Mouse (Mus musculus) neural tube, embryonic 12.5 days (tissue): ENCODE measurements at regions not wholly inside any gene's neighbourhood (a gene's known extent, or its start where the extent isn't known, plus 50 kb on each side); places are given as distances from the start of the nearest gene placed in this dataset.
A peak's percentile ranks its signal among the peaks of the same experiment; 100 is the strongest.

Experiments
- ATAC-seq: fragments of 200-750 bp; cut with Nextera tagmentation; 2 replicates; pipeline ENCODE4 v1.8.0; 2017; ENCODE audit warnings: low read depth, mild to moderate bottlenecking, moderate TSS enrichment, moderate library complexity; ENCODE audit not compliant: low FRiP score
- H3K27ac ChIP-seq: fragments of 300-500 bp; sonication (generic); 2 replicates; pipeline ENCODE4 v1.5.1; 2016
- H3K27me3 ChIP-seq: fragments of 300-500 bp; sonication (generic); replicated peaks from 2 replicates; pipeline ENCODE4 v1.6.1; 2016; ENCODE audit warnings: mild to moderate bottlenecking
- H3K36me3 ChIP-seq: fragments of 300-500 bp; sonication (generic); 2 replicates; pipeline ENCODE4 v1.6.1; 2016; ENCODE audit warnings: mild to moderate bottlenecking
- H3K4me1 ChIP-seq: fragments of 300-500 bp; sonication (generic); 2 replicates; pipeline ENCODE4 v1.6.1; 2016
- H3K4me2 ChIP-seq: fragments of 300-500 bp; sonication (generic); replicated peaks from 2 replicates; pipeline ENCODE4 v1.6.1; 2016; ENCODE audit warnings: mild to moderate bottlenecking
- H3K4me3 ChIP-seq: fragments of 300-500 bp; sonication (generic); 2 replicates; pipeline ENCODE4 v1.5.1; 2016
- H3K9ac ChIP-seq: fragments of 300-500 bp; sonication (generic); 2 replicates; pipeline ENCODE4 v1.6.1; 2016; ENCODE audit warnings: mild to moderate bottlenecking
- H3K9me3 ChIP-seq: fragments of 300-500 bp; sonication (generic); 2 replicates; pipeline ENCODE4 v1.6.1; 2016; ENCODE audit warnings: mild to moderate bottlenecking
- WGBS: fragments of 180-500 bp; shearing (Covaris S2); methylation state at CpG from one replicate; pipeline ENCODE4 v1.1.7; 2016; 5-methylcytosine and 5-hydroxymethylcytosine counted together

DNA sequence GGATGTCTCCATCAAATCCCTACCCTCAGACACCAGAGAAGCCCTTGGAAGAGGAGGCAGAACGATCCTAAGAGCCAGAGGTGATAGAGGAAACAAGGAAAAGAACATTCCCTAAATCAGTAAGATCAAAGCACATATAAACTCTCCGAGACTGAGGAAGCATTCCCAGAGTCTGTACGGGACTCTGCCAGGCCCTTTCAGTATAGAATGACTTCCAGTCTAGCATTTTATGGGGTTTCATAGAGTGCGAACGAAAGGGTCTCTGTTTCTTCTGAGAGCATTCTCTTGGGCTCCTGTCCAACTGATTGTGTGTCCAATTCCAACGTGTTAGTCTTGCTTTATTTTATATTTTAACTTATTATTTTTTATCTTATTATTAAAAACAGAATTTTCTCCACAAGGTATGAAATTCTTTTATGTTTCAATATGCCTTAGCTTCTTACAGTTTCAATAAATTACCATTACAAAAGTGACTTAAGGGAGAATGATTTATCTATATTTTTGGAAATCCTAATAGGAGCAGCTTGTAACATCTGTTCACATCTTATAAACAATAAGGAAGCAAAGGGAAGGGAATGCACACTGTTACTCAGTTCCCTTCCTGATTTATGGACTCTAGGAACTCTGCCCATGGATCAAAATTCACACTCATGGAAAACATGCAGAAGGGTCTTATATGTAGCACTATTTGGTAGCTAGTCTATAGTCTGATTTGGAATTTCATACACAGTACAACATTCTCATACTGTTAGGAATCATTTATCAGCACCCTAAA is 628.8 kb downstream of the Slitrk6 start:
- Histone ChIP-seq H3K4me1 (no peaks in the 10 kb centered on the region), H3K9me3 (no peaks in the 10 kb centered on the region), H3K9ac (no peak overlapping the region), H3K27ac (no peak overlapping the region), H3K4me3 (no peak overlapping the region), H3K4me2 (no peak overlapping the region), H3K36me3 (no peaks in the 10 kb centered on the region), H3K27me3 (no peaks in the 10 kb centered on the region)
- ATAC-seq: no peak
- WGBS: 62% methylated on average over 6 of the region's 6 CpGs

DNA sequence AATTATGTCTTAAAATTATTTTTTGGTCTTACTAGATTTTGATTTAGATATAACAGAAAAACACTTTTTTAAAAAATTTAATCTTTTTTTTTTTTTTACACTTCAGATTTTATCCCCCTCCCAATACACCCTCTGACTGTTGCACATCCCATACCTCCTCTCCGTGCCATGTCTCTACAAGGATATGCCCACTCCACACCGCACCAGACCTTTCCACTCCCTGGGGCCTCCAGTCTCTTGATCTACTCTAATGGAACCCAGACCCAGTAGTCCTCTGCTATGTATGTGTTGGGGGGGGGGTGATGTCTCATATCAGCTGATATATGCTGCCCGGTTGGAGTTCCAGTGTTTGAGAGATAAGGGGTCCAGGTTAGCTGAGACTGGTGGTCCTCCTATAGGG is 632.2 kb downstream of the Slitrk6 start:
- 94% methylated on average over 3 of the region's 3 CpGs for WGBS

DNA sequence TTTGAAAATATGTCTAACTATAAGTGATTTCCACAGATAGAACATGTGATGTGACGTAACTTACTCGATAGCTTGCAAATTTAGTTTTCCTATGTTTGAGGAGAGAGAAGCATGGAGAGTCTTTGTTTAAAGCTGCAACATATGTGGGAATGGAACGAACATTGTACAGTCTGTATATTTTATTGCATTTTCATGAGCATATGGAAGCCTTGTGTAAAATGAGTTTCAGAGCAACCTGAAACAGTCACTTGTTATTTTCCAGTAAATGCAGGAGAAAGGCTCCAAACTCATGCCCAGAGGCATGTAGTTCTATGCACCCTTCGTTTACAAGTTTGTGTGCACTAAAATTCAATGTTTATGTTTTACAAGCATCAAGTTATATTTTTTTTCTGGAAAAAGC is 639.4 kb downstream of the Slitrk6 start:
- no peaks in the 10 kb centered on the region for H3K36me3 ChIP-seq
- no peak overlapping the region for H3K9ac ChIP-seq
- H3K4me3 ChIP-seq: no peak overlapping the region
- H3K4me1 ChIP-seq: no peaks in the 10 kb centered on the region
- H3K9me3 ChIP-seq: no peaks in the 10 kb centered on the region
- H3K4me2 ChIP-seq: no peak overlapping the region
- H3K27me3 ChIP-seq: no peaks in the 10 kb centered on the region
- no peak overlapping the region for H3K27ac ChIP-seq
- 86% methylated on average over 4 of the region's 4 CpGs for WGBS
- no peak for ATAC-seq

More for the DNA sequence above, 632.2 kb downstream of the Slitrk6 start:
- Histone ChIP-seq H3K27ac (no peak overlapping the region), H3K36me3 (no peaks in the 10 kb centered on the region), H3K4me1 (no peaks in the 10 kb centered on the region), H3K27me3 (no peaks in the 10 kb centered on the region), H3K4me3 (no peak overlapping the region), H3K9ac (no peak overlapping the region), H3K4me2 (no peak overlapping the region), H3K9me3 (no peaks in the 10 kb centered on the region)
- 0 out of 2 replicates have a peak, but pooled peaks have one; percentile 37 for ATAC-seq

DNA sequence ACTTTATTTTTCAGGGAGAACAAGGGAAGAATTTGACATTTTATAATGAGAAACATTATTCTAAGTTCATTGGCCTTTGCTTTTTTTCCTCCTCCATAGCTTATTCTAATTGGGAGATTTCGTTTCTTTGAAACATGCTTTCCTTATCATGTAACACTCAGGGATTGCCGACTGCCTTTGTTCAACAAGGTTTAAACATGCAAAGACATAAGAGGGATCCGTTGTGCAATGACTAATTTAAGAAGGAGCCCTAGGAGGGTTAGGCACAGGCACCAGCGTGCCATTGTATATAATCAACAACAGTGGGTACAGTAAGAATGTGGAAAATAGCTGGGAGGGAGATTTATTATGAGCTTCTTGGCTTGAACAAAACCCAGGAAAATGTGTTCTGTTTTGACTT is 654.1 kb downstream of the Slitrk6 start:
- no peaks in the 10 kb centered on the region for H3K36me3 ChIP-seq
- no peaks in the 10 kb centered on the region for H3K4me1 ChIP-seq
- H3K4me2 ChIP-seq: no peak overlapping the region
- H3K27me3 ChIP-seq: no peaks in the 10 kb centered on the region
- no peak for ATAC-seq
- H3K4me3 ChIP-seq: no peak overlapping the region
- H3K9me3 ChIP-seq: no peaks in the 10 kb centered on the region
- WGBS: 85% methylated on average over 4 of the region's 4 CpGs
- no peak overlapping the region for H3K9ac ChIP-seq
- H3K27ac ChIP-seq: no peak overlapping the region

DNA sequence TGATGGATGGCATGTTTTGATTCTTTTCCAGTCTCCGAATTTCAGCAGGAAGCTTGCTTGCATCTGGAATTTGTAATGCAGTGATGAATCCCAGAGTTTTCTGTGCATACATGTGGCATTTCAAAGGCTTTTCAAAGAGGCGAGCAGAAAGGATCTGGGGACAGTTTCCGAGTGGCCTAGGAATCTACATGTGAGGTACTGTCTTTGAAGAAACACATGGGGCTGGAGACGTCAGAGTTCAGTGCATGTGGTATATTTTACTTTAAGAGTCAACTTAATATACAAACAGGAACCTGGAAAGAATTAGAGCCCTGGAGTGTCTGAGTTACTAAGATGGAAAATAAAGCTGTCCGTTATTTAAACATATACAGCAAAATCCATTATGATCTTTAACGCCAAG is 676.6 kb downstream of the Slitrk6 start:
- no peaks in the 10 kb centered on the region for H3K27me3 ChIP-seq
- H3K9me3 ChIP-seq: no peaks in the 10 kb centered on the region
- no peak for ATAC-seq
- WGBS: 82% methylated on average over 6 of the region's 6 CpGs
- no peak overlapping the region for H3K9ac ChIP-seq
- H3K36me3 ChIP-seq: no peaks in the 10 kb centered on the region
- no peaks in the 10 kb centered on the region for H3K4me1 ChIP-seq
- no peak overlapping the region for H3K4me2 ChIP-seq
- no peak overlapping the region for H3K27ac ChIP-seq
- H3K4me3 ChIP-seq: no peak overlapping the region

DNA sequence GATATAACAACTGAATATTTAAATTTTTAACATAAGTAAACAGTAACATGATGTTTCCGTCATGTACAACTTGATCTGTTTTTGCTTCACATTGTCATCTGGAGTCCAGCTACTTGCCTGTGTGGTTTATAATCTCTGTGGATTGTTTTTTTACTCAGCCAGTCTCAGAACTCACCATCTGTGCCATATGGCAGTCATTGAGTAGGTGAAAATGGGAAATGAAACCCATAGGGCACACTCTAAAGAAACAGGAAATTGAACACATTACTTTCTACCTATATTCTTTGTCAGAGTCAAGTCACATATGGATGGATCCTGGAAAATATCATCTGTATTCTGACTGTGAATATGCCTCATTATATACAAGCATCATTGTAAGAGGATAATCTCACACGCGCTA is 707.2 kb downstream of the Slitrk6 start:
- Histone ChIP-seq H3K27ac (no peak overlapping the region), H3K9ac (no peak overlapping the region), H3K4me3 (no peak overlapping the region), H3K4me1 (no peaks in the 10 kb centered on the region), H3K4me2 (no peak overlapping the region), H3K27me3 (no peaks in the 10 kb centered on the region), H3K36me3 (no peaks in the 10 kb centered on the region), H3K9me3 (no peaks in the 10 kb centered on the region)
- ATAC-seq: no peak
- 86% methylated on average over 3 of the region's 3 CpGs for WGBS

DNA sequence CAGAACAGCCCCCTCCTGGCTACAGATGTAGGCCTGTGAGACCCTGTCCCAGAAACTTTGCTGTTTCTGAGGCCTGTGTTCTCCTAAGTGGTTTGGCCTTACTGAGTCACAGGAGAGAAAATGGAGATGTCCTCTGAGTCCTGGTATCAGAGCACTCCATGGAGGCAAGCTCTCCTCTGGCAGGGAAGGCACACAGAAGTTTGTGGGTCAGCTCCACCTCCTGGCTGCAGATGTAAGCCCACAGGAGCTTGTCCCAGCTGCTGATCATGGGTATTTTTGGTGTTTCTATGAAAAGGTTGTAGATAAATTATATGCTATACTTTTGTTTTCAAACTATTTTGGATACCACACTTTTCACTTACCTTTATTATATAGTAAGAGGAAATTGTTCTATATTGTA is 711.7 kb downstream of the Slitrk6 start:
- ATAC-seq: no peak
- H3K36me3 ChIP-seq: no peaks in the 10 kb centered on the region
- no peak overlapping the region for H3K4me2 ChIP-seq
- H3K9ac ChIP-seq: no peak overlapping the region
- no peak overlapping the region for H3K27ac ChIP-seq
- no peaks in the 10 kb centered on the region for H3K27me3 ChIP-seq
- no peaks in the 10 kb centered on the region for H3K4me1 ChIP-seq
- H3K4me3 ChIP-seq: no peak overlapping the region
- H3K9me3 ChIP-seq: no peaks in the 10 kb centered on the region

DNA sequence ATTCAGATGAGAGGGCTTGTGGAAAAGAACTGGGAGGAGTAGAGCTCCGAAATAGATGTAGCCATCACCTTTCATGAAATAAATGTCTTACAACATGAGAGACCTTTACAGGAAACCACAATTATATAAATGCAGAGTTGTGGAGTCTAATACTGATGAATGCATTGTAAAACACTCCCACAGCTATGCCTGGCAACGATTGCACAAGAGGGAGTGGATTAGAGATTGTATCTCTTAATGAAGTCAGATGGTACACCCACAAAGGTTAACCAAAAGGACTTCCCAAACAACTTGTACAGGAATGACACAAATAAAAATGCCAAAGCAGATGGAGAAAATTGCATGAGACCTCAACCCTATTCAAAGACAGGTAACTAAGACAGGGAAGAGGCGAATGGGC is 733.1 kb downstream of the Slitrk6 start:
- Histone ChIP-seq H3K9ac (no peak overlapping the region), H3K36me3 (no peaks in the 10 kb centered on the region), H3K9me3 (no peaks in the 10 kb centered on the region), H3K27me3 (no peaks in the 10 kb centered on the region), H3K4me3 (no peak overlapping the region), H3K4me1 (no peaks in the 10 kb centered on the region), H3K27ac (no peak overlapping the region), H3K4me2 (no peak overlapping the region)
- no peak for ATAC-seq
- 83% methylated on average over 3 of the region's 3 CpGs for WGBS

DNA sequence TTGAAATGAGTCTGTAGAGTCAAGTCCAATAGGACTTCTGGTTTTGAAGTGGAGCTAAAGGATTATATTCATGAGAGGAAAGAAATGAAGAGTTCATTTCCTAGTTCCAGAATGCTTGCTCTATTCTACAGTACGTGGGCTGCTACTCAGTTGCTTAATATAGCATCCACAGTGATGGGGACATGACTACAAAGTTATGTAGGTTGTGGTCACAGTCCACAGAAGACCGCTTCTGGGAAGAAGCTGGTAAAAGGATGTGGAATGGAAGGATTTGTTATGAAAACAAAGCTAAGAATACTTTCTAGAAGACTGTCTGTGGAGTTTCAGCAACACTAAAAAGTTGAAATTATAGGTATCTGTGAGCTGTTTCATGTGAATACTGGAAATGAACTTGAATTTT is 739.8 kb downstream of the Slitrk6 start:
- Histone ChIP-seq H3K4me2 (no peak overlapping the region), H3K4me3 (no peak overlapping the region), H3K4me1 (no peaks in the 10 kb centered on the region), H3K9me3 (no peaks in the 10 kb centered on the region), H3K9ac (no peak overlapping the region), H3K27ac (no peak overlapping the region), H3K36me3 (no peaks in the 10 kb centered on the region), H3K27me3 (no peaks in the 10 kb centered on the region)
- no peak for ATAC-seq
- WGBS: 73% methylated on average over 2 of the region's 2 CpGs

DNA sequence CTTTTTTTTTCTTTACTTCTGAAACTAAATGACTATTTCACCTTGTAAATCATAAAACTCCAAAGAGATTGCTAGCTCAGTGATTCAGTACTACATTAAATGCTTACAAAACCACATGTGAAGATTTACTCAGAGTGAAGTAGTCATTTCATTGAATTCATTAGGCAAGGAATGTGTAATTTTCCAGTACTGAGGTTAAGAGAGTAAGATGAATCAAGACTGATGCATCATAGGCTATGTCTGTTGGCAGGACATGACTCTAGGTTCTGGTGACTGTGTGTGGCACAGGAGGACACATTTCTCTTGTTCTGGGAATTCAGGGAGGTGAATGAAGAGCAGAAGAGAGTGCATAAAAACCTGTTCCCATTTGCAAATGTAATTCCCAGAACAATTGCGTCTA is 741.7 kb downstream of the Slitrk6 start:
- H3K4me3 ChIP-seq: no peak overlapping the region
- H3K9me3 ChIP-seq: no peaks in the 10 kb centered on the region
- H3K27me3 ChIP-seq: no peaks in the 10 kb centered on the region
- H3K36me3 ChIP-seq: no peaks in the 10 kb centered on the region
- no peak overlapping the region for H3K9ac ChIP-seq
- no peak overlapping the region for H3K4me2 ChIP-seq
- WGBS: 96% methylated on average over 1 of the region's 1 CpGs
- ATAC-seq: no peak
- H3K4me1 ChIP-seq: no peaks in the 10 kb centered on the region
- no peak overlapping the region for H3K27ac ChIP-seq

DNA sequence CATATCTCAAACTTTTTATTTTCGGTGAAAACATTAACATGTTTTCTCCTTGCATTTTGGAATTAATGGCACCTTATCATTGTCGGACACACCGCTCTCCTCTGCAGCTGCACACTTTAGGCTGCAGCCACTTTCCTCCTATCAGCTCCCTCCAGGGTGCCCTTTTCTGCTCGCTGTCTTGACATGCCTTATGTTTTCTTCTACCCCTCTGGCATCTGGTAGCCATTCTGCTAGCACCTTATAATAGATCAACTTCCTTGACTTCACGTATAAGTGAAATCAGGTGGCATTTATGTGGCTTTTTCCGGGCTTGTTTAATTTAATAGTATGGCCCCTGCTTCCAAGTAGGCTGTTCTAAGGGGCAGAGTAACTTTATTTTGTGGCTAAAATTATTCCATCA is 747.8 kb downstream of the Slitrk6 start:
- no peak for ATAC-seq
- Histone ChIP-seq H3K27me3 (no peaks in the 10 kb centered on the region), H3K4me1 (no peaks in the 10 kb centered on the region), H3K4me2 (no peak overlapping the region), H3K27ac (no peak overlapping the region), H3K9ac (no peak overlapping the region), H3K36me3 (no peaks in the 10 kb centered on the region), H3K9me3 (no peaks in the 10 kb centered on the region), H3K4me3 (no peak overlapping the region)
- WGBS: 74% methylated on average over 6 of the region's 6 CpGs

DNA sequence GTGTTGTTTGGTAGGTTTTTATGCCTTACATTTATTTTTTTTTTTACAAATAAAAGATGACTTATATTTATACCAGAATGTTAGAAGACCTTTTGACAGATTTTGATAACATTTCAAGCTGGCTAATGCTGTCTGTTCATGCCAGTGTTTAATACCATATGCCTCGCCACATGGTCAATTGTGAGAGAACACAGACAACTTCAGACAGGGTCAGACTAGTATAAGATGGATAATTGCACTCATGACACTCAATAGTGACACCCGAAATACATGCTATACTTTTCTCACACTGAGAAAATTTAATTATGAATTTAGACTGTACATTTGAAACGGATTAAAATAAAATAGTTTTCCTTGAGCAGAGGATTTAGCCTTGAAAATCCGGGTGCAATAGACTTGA is 769.9 kb downstream of the Slitrk6 start:
- WGBS: 75% methylated on average over 4 of the region's 4 CpGs
- no peak overlapping the region for H3K9ac ChIP-seq

DNA sequence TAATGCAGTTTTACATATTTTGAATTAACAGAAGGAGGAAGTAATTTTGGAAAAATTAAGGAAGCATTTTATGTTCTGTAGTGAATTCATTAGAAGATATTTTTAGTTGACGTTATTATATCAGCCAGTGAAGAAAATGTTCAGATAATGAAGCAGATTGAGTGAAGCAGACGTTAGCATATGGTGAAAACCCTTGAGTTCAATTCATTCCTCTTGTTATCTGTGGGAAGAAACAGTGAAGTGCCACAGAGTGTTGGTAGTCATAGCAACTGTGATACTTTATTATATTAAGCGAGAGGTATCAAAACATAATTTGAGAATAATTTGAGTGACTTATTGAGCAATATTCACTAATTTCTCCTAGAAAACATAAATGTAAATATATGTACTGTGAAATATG is 796.9 kb downstream of the Slitrk6 start:
- Histone ChIP-seq H3K4me2 (no peak overlapping the region), H3K36me3 (no peaks in the 10 kb centered on the region), H3K9me3 (no peaks in the 10 kb centered on the region), H3K27ac (no peak overlapping the region), H3K4me3 (no peak overlapping the region), H3K9ac (no peak overlapping the region), H3K27me3 (no peaks in the 10 kb centered on the region), H3K4me1 (no peaks in the 10 kb centered on the region)
- 85% methylated on average over 3 of the region's 3 CpGs for WGBS
- no peak for ATAC-seq

More for the DNA sequence above, 769.9 kb downstream of the Slitrk6 start:
- Histone ChIP-seq H3K9me3 (no peaks in the 10 kb centered on the region), H3K36me3 (no peaks in the 10 kb centered on the region), H3K27ac (no peak overlapping the region), H3K4me2 (no peak overlapping the region), H3K4me1 (no peaks in the 10 kb centered on the region), H3K27me3 (no peaks in the 10 kb centered on the region), H3K4me3 (no peak overlapping the region)
- no peak for ATAC-seq
